23 mouse cellular contexts compared by ENCODE assay signal in genomic region chr8:80328676-80329075, GRCm38 (mm10).
DNase-seq lines count a peak whose midpoint lies in the region; ATAC-seq and TF ChIP-seq lines count a peak whose summit lies in the region.
"Had no signal": no experiment of that assay in that cellular context is flagged by ENCODE, and none has a peak within 500 bp of the region (broad histone marks: within the 10 kb centered on the region; RNA-seq: fewer than 3 reads in every experiment).

No protein-coding gene starts in this region.

- no peaks in the 10 kb centered on the region for H3K27me3 ChIP-seq in limb, embryonic 14.5 days (ENCODE audit: control insufficient read depth, insufficient read depth, low read length)
- H3K27me3 ChIP-seq in limb, embryonic 10.5 days (ENCODE audit: low read depth, poor library complexity, severe bottlenecking), result no peaks in the 10 kb centered on the region
- H3K27me3 ChIP-seq: CH12.LX; embryonic facial prominence, embryonic 12.5 days; forebrain, embryonic 13.5 days; forebrain, embryonic 15.5 days had no signal

- no peak overlapping the region for H3K4me3 ChIP-seq in limb, embryonic 14.5 days (replicated peaks; ENCODE audit: low read length)
- no peak overlapping the region for H3K4me3 ChIP-seq in limb, embryonic 10.5 days
- H3K4me3 ChIP-seq: embryonic facial prominence, embryonic 12.5 days; forebrain, embryonic 13.5 days; forebrain, embryonic 15.5 days had no signal

- no peaks in the 10 kb centered on the region for H3K4me1 ChIP-seq in limb, embryonic 14.5 days (ENCODE audit: control insufficient read depth, insufficient read depth, low read length)
- H3K4me1 ChIP-seq in limb, embryonic 10.5 days, result peaks cover 26% of the 10 kb centered on the region
- H3K4me1 ChIP-seq: forebrain, embryonic 15.5 days had no signal

- 38% methylated on average over 2 of the region's 2 CpGs for WGBS in limb, embryonic 14.5 days
- 43% methylated on average over 2 of the region's 2 CpGs for WGBS in limb, embryonic 10.5 days

- H3K4me2 ChIP-seq in limb, embryonic 14.5 days (replicated peaks; ENCODE audit: low read depth, low read length, severe bottlenecking), result no peak overlapping the region
- H3K4me2 ChIP-seq: embryonic facial prominence, embryonic 12.5 days; forebrain, embryonic 13.5 days; forebrain, embryonic 15.5 days had no signal

- H3K9me3 ChIP-seq in limb, embryonic 14.5 days (ENCODE audit: control insufficient read depth, low read length), result no peaks in the 10 kb centered on the region
- no peaks in the 10 kb centered on the region for H3K9me3 ChIP-seq in limb, embryonic 10.5 days (replicated peaks)
- H3K9me3 ChIP-seq: embryonic facial prominence, embryonic 12.5 days; forebrain, embryonic 13.5 days; forebrain, embryonic 15.5 days; G1E had no signal

- no peak overlapping the region for H3K27ac ChIP-seq in limb, embryonic 14.5 days (replicated peaks; ENCODE audit: low read depth, low read length)
- H3K27ac ChIP-seq in limb, embryonic 10.5 days, result no peak overlapping the region
- H3K27ac ChIP-seq: embryonic facial prominence, embryonic 12.5 days; forebrain, embryonic 13.5 days; forebrain, embryonic 15.5 days had no signal

- no peaks in the 10 kb centered on the region for H3K36me3 ChIP-seq in limb, embryonic 14.5 days (ENCODE audit: control insufficient read depth, insufficient read depth, low read length)
- no peaks in the 10 kb centered on the region for H3K36me3 ChIP-seq in limb, embryonic 10.5 days
- H3K36me3 ChIP-seq: embryonic facial prominence, embryonic 12.5 days; forebrain, embryonic 15.5 days; G1E had no signal

- no peak for ATAC-seq in limb, embryonic 14.5 days (ENCODE audit: low FRiP score, low read depth)
- ATAC-seq: activated CD4-positive, CD25-positive, alpha-beta regulatory T cell, adult 4 months; CD4-positive, CD25-positive, alpha-beta regulatory T cell, adult 4 months; forebrain, embryonic 13.5 days; forebrain, embryonic 15.5 days; forebrain, postnatal 0 days; Patski had no signal

- TF ChIP-seq POLR2A in limb, embryonic 14.5 days (IDR thresholded peaks at IDR 0.05; ENCODE audit: borderline replicate concordance, extremely low read depth, insufficient read depth, insufficient read length), result no peak

- no peak overlapping the region for H3K9ac ChIP-seq in limb, embryonic 14.5 days (ENCODE audit: low read depth, low read length, severe bottlenecking)
- H3K9ac ChIP-seq: embryonic facial prominence, embryonic 12.5 days; forebrain, embryonic 13.5 days; forebrain, embryonic 15.5 days; forebrain, postnatal 0 days had no signal

- peak; percentile 51 for DNase-seq in embryo, embryonic 10 days (ENCODE audit: low spot score)
- DNase-seq in embryo, embryonic 9.5 days (ENCODE audit: extremely low spot score), result no peak
- DNase-seq in limb, embryonic 14.5 days (ENCODE audit: low spot score), result peak; percentile 48
- no peak for DNase-seq in limb, embryonic 10.5 days (ENCODE audit: low spot score)
- no peak for DNase-seq in heart, adult 18-20 months
- DNase-seq: adrenal gland, adult 8-10 months; adrenal gland, postnatal 14 days; adrenal gland, postnatal 36 days; B cell, adult 2 months; cerebellum, adult 11-12 months; cerebellum, adult 2 months; cerebellum, adult 9-10 months; cerebellum, postnatal 10 days; cerebellum, postnatal 25 days; forebrain, postnatal 0 days had no signal

Comparison
In these comparisons a context has a peak if more than half of its experiments do, and no peak if none do; other contexts are left out.
1. DNase-seq: peak in embryo, embryonic 10 days (single experiment) and limb, embryonic 14.5 days (single experiment); none in embryo, embryonic 9.5 days (single experiment), limb, embryonic 10.5 days (single experiment) and heart, adult 18-20 months (0 of 2).